In the genomic region with DNA sequence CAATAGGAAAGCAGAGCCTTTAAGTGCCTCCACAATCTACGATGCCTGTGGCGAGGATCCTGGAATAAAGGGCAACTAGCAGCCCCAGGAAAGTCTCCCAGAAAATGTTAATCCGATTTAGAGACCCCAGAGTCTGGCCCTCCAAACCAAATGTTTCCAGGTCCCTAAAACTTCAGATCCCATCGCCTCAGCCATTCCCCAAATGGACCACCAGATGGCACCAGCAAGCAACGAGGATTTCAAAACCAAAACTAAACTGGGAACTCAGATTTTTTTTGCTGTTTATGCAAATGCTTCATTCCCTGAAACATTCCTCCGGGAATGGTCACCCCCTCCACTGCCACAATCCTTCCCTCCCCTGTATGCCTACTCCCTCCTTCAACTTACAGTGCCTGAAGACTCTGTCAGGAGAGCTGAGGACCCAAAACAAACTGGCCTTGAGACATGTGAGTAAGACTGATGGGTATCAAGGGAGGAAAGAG, we compare ENCODE assay signal across 8 mouse cellular contexts. TPM values are rescaled to one million over a fixed set of nuclear protein-coding genes. Genes with fewer than 3 reads are reported as not detected.
A peak's percentile ranks its signal among the peaks of the same experiment; 100 is the strongest.
DNase-seq lines count a peak whose midpoint lies in the region; ATAC-seq and TF ChIP-seq lines count a peak whose summit lies in the region.

Gene C1ra, plus strand, starts transcription at position 51 of the 482 bp plus-strand sequence.

- H3K4me2 ChIP-seq in heart, embryonic 11.5 days = peak within 1 kb of the TSS; percentile 61
- H3K4me2 ChIP-seq in kidney, embryonic 14.5 days (replicated peaks; ENCODE audit: low read depth, low read length) = peak within 1 kb of the TSS; percentile 40
- H3K4me2 ChIP-seq in stomach, embryonic 14.5 days (replicated peaks; ENCODE audit: low read depth, low read length) = peak within 1 kb of the TSS; percentile 41

- peaks cover 4% of the 10 kb centered on the region; the same call in 1 of the 2 replicates for H3K79me2 ChIP-seq in liver, adult 2 months (ENCODE audit: control insufficient read depth, insufficient read depth, low read length)

- peak; percentile 54 for DNase-seq in 3134 (ENCODE audit: extremely low read depth, insufficient read length, low spot score)
- DNase-seq in adrenal gland, adult 2 months = peak; percentile 74
- DNase-seq in embryonic facial prominence, embryonic 10.5 days (ENCODE audit: low spot score) = peak; percentile 44
- DNase-seq in liver, adult 2 months (ENCODE audit: extremely low read depth, low read depth, low spot score) = peak; percentile 72

- H3K4me3 ChIP-seq in embryonic facial prominence, embryonic 10.5 days = peak within 1 kb of the TSS; percentile 26; the same call in 1 of the 2 replicates
- H3K4me3 ChIP-seq in heart, embryonic 11.5 days (ENCODE audit: low read depth, low read length) = peak within 1 kb of the TSS; percentile 22; the same call in 1 of the 2 replicates
- H3K4me3 ChIP-seq in kidney, embryonic 14.5 days (ENCODE audit: low read length) = peak within 1 kb of the TSS; percentile 9; the same call in 1 of the 2 replicates
- H3K4me3 ChIP-seq in liver, adult 2 months (ENCODE audit: insufficient read depth, low read depth, low read length) = peak within 1 kb of the TSS; percentile 83
- H3K4me3 ChIP-seq in stomach, embryonic 14.5 days (ENCODE audit: low read depth, low read length) = no peak within 1 kb of the TSS

- peaks cover 4% of the 10 kb centered on the region; the same call in 1 of the 2 replicates for H3K4me1 ChIP-seq in embryonic facial prominence, embryonic 10.5 days
- H3K4me1 ChIP-seq in heart, embryonic 11.5 days (ENCODE audit: control insufficient read depth, insufficient read depth, low read length) = no peaks in the 10 kb centered on the region
- H3K4me1 ChIP-seq in kidney, embryonic 14.5 days (ENCODE audit: control insufficient read depth, insufficient read depth, low read length) = no peaks in the 10 kb centered on the region
- peaks cover 21% of the 10 kb centered on the region for H3K4me1 ChIP-seq in liver, adult 2 months (ENCODE audit: control insufficient read depth, insufficient read depth, low read length)
- H3K4me1 ChIP-seq in stomach, embryonic 14.5 days (ENCODE audit: control insufficient read depth, insufficient read depth, low read length) = no peaks in the 10 kb centered on the region

- no peaks in the 10 kb centered on the region for H3K9me3 ChIP-seq in embryonic facial prominence, embryonic 10.5 days
- H3K9me3 ChIP-seq in heart, embryonic 11.5 days (replicated peaks; ENCODE audit: control insufficient read depth, low read length) = no peaks in the 10 kb centered on the region
- H3K9me3 ChIP-seq in kidney, embryonic 14.5 days (ENCODE audit: control insufficient read depth, low read length) = no peaks in the 10 kb centered on the region
- no peaks in the 10 kb centered on the region for H3K9me3 ChIP-seq in stomach, embryonic 14.5 days (ENCODE audit: control insufficient read depth, low read depth, low read length)

- 9% methylated on average over 6 of the region's 6 CpGs for WGBS in embryonic facial prominence, embryonic 10.5 days
- 10% methylated on average over 6 of the region's 6 CpGs for WGBS in heart, embryonic 11.5 days (ENCODE audit: insufficient replicate concordance)
- WGBS in kidney, embryonic 14.5 days = 7% methylated on average over 6 of the region's 6 CpGs
- WGBS in liver, adult 2 months = under 1% methylated on average over 6 of the region's 6 CpGs
- 9% methylated on average over 6 of the region's 6 CpGs for WGBS in stomach, embryonic 14.5 days

- no peaks in the 10 kb centered on the region for H3K27me3 ChIP-seq in embryonic facial prominence, embryonic 10.5 days (replicated peaks; ENCODE audit: low read depth, poor library complexity, severe bottlenecking)
- H3K27me3 ChIP-seq in heart, embryonic 11.5 days (ENCODE audit: control insufficient read depth, insufficient read depth, low read length) = no peaks in the 10 kb centered on the region
- H3K27me3 ChIP-seq in kidney, embryonic 14.5 days (ENCODE audit: control insufficient read depth, insufficient read depth, low read length) = no peaks in the 10 kb centered on the region
- H3K27me3 ChIP-seq in liver, adult 2 months (ENCODE audit: control insufficient read depth, insufficient read depth, low read length) = no peaks in the 10 kb centered on the region
- H3K27me3 ChIP-seq in stomach, embryonic 14.5 days (ENCODE audit: control insufficient read depth, insufficient read depth, low read length) = no peaks in the 10 kb centered on the region

- TF ChIP-seq CTCF in liver, adult 2 months (IDR thresholded peaks at IDR 0.05; ENCODE audit: low read depth, low read length) = peak; percentile 65; the same call in 1 of the 2 replicates

- TF ChIP-seq POLR2A in liver, adult 2 months (IDR thresholded peaks at IDR 0.05; ENCODE audit: extremely low read depth, insufficient read depth, low read length) = no peak

- ATAC-seq in heart, embryonic 11.5 days (replicated peaks; ENCODE audit: insufficient number of reproducible peaks, low FRiP score, low TSS enrichment) = no peak
- ATAC-seq in kidney, embryonic 14.5 days (ENCODE audit: low FRiP score, low TSS enrichment) = peak; percentile 37; the same call in 1 of the 2 replicates
- 0 out of 2 replicates have a peak, but pooled peaks have one; percentile 37 for ATAC-seq in monocyte, adult 5-6 weeks (replicated peaks; ENCODE audit: insufficient number of reproducible peaks, low FRiP score, low TSS enrichment, poor library complexity, severe bottlenecking)
- ATAC-seq in stomach, embryonic 14.5 days (ENCODE audit: insufficient number of reproducible peaks, insufficient read depth, low FRiP score, low read depth) = no peak; the same call in 1 of the 2 replicates

- H3K36me3 ChIP-seq in embryonic facial prominence, embryonic 10.5 days (replicated peaks) = no peaks in the 10 kb centered on the region
- H3K36me3 ChIP-seq in heart, embryonic 11.5 days (ENCODE audit: control insufficient read depth, insufficient read depth, low read length) = no peaks in the 10 kb centered on the region
- no peaks in the 10 kb centered on the region for H3K36me3 ChIP-seq in kidney, embryonic 14.5 days (ENCODE audit: control insufficient read depth, insufficient read depth, low read length)
- peaks cover 4% of the 10 kb centered on the region; the same call in 1 of the 2 replicates for H3K36me3 ChIP-seq in liver, adult 2 months (ENCODE audit: control insufficient read depth, insufficient read depth, low read length)
- no peaks in the 10 kb centered on the region for H3K36me3 ChIP-seq in stomach, embryonic 14.5 days (ENCODE audit: control insufficient read depth, insufficient read depth, low read length)

- H3K27ac ChIP-seq in embryonic facial prominence, embryonic 10.5 days (replicated peaks) = no peak within 1 kb of the TSS
- no peak within 1 kb of the TSS for H3K27ac ChIP-seq in heart, embryonic 11.5 days (ENCODE audit: low read depth, low read length)
- no peak within 1 kb of the TSS for H3K27ac ChIP-seq in kidney, embryonic 14.5 days (ENCODE audit: low read depth, low read length)
- H3K27ac ChIP-seq in liver, adult 2 months (replicated peaks; ENCODE audit: insufficient read depth, low read depth, low read length) = peak within 1 kb of the TSS; percentile 96
- H3K27ac ChIP-seq in stomach, embryonic 14.5 days (ENCODE audit: low read length) = no peak within 1 kb of the TSS

- peak within 1 kb of the TSS; percentile 52; the same call in 1 of the 2 replicates for H3K9ac ChIP-seq in heart, embryonic 11.5 days (ENCODE audit: low read depth, low read length)
- H3K9ac ChIP-seq in kidney, embryonic 14.5 days (ENCODE audit: low read depth, low read length) = no peak within 1 kb of the TSS
- H3K9ac ChIP-seq in liver, adult 2 months (ENCODE audit: low read depth, low read length) = peak within 1 kb of the TSS; percentile 97
- H3K9ac ChIP-seq in stomach, embryonic 14.5 days (replicated peaks; ENCODE audit: low read depth, low read length) = no peak within 1 kb of the TSS

RNA-seq across cellular contexts. Expression of gene C1ra, which starts in this region (rescaled TPM):
- 10 to 100 TPM; 48.6 to 68.2 TPM for total RNA-seq in adrenal gland, adult 2 months (2021)
- polyA plus RNA-seq in adrenal gland, adult 2 months (2012; rRNA removed) = 20.3 and 27.2 TPM in 2 replicates
- 0.13 TPM in 1 of 2 replicates, not detected in the other for polyA plus RNA-seq in embryonic facial prominence, embryonic 10.5 days (2016; fragmentation: Nextera tagmentation; extraction: Ambion mirVana)
- polyA plus RNA-seq in heart, embryonic 11.5 days (2014; fragmentation: Nextera tagmentation; extraction: Ambion mirVana) = 0.09 and 0.21 TPM in 2 replicates
- 3.9 and 4.3 TPM in 2 replicates for polyA plus RNA-seq in kidney, embryonic 14.5 days (2014; fragmentation: Nextera tagmentation; extraction: Ambion mirVana)
- total RNA-seq in liver, adult 2 months (2014; rRNA removed) = 165 and 177 TPM in 2 replicates
- polyA plus RNA-seq in liver, adult 2 months (2012; rRNA removed) = 92.5 and 119 TPM in 2 replicates
- 1.4 TPM in 1 of 3 replicates, not detected in the others for total RNA-seq in monocyte, adult 5-6 weeks (2017)
- polyA plus RNA-seq in stomach, embryonic 14.5 days (2014; fragmentation: Nextera tagmentation; extraction: Ambion mirVana) = 3.0 and 3.5 TPM in 2 replicates

Comparison
In these comparisons a context has a peak if more than half of its experiments do, and no peak if none do; other contexts are left out.
1. RNA of gene C1ra (total RNA-seq): 165 to 177 TPM in liver, adult 2 months and 48.6 to 68.2 TPM in adrenal gland, adult 2 months; 1.4 TPM in monocyte, adult 5-6 weeks; every median in the first group is over 10 times any median in the second.
2. Peak in DNase-seq and H3K4me3 ChIP-seq in embryonic facial prominence, embryonic 10.5 days; RNA of the gene not detected or under 1 TPM.
3. ATAC-seq: peak in kidney, embryonic 14.5 days (single experiment) and monocyte, adult 5-6 weeks (single experiment); none in heart, embryonic 11.5 days (single experiment) and stomach, embryonic 14.5 days (single experiment).
4. H3K9ac ChIP-seq: peak in heart, embryonic 11.5 days (single experiment) and liver, adult 2 months (single experiment); none in kidney, embryonic 14.5 days (single experiment) and stomach, embryonic 14.5 days (single experiment).
5. Peak in every context shown above with its lines, with median percentiles within 50 percentile points of each other: DNase-seq and H3K4me2 ChIP-seq.